Mouse (Mus musculus): ENCODE results near the gene Ctsk.

Gene Ctsk

DNA sequence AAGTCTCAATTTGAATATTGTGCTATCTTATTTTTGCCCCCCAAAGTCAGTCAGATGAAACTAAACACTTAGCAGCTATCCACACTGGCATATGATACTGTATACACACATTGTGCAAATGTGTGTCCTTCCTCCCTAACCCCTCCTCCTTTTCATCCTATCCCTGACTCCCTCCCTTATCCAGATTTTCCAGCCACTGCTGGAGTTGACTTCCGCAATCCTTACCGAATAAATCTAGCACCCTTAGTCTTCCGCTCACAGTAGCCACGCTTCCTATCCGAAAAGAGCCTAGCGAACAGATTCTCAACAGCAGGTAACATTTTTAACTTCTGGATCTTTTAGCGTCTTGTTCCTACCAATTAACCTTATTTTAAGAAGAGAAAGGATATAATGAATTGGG is at the start of gene Ctsk:
Gene Ctsk (plus strand): TSS at position 233 of the 400 bp plus-strand sequence.
- no peak for DNase-seq

DNA sequence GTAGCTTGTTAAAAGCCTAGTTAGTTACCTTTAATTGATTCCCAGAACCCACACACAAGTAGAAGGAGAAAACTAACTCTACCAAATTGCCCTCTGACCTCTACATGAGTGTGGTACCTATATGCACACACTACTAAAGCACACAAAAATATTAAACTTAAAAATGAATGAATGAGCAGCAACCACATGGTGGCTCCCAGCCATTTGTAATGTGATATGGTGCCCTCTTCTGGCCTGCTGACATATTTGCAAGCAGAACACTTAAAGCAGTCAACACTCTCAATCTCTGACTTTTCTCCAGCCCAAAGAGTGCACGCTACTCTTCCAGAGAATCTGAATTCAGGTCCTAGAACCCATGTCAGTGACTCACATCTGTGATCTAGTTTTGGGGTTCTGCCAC is 48.6 kb upstream of the Ctsk start:
- DNase-seq: peak; percentile 47

DNA sequence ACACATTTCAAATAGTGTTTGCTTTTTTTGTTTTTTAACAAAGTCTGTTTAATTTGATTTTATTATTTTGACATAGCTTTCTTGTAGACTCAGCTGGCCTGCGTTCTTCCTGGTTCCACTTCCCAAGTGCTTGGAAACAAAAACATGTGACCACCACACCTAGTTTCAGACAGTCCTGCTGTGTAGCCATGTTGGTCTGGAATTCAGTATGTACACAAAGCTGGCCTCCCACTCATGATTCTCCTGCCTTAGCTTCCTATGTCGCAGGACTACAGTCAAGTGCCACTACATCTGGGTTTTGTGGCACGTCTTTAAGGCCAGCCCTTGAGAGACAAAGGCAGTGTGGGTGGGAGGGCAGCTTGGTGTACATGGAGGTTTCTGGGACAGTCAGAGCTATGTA is 48.1 kb upstream of the Ctsk start:
- DNase-seq: no peak

DNA sequence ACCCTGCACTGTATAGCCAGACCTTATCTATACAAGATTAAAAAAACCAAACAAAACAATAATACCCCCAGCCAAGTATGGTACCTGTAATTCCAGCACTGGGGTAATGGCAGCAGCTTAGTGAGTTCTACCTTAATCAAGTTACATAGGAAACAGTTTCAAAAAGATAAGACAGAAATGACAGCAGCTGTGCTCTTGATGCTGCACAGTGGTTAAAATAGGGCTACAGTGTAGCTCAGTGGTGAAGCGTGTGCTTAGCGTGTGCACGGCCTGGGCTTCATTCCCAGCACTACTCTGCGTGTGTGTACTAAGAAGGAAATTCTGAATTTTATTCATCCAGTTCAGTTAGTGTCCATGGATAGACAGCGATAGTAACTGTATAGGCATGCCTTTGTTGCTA is 42.7 kb upstream of the Ctsk start:
- DNase-seq: no peak

DNA sequence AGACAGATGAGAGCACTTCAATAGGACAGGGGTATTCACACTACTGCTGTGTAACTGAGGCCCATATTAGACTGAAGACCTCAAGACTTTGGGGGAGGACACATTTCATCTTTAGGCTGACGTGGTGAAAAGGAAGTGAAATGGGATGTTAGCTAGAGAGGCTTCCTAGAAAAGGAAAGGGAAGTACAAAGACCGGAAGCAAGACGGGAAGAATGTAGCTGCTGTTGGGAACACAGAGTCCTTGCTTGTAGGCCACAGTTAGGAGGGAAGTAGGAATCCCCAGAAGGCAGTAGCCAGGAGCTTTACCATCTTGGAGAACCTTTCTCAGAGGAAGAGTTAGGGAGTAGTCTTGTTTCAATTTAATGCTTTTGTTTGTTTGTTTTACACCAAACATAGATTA is 41.3 kb upstream of the Ctsk start:
- no peak for DNase-seq

DNA sequence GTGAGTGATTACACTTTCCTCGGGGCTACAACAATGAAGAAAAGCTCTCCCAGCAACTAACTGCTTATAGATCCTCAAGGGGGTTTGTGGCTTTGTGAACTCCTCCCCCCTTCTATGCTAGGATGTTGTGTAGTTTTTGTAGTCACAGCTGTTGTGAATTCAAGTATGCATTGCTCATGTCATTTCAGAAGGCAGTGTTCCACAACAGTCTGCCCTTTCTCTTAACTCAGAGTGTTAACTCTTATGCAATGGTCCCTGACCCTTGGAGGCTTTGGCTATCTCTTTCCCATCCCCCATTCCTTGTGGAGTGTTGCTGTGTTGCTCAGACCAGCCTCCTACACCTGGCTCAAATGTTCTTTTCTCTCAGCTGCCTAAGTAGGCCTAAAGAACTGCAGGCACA is 39.7 kb upstream of the Ctsk start:
- no peak for DNase-seq

DNA sequence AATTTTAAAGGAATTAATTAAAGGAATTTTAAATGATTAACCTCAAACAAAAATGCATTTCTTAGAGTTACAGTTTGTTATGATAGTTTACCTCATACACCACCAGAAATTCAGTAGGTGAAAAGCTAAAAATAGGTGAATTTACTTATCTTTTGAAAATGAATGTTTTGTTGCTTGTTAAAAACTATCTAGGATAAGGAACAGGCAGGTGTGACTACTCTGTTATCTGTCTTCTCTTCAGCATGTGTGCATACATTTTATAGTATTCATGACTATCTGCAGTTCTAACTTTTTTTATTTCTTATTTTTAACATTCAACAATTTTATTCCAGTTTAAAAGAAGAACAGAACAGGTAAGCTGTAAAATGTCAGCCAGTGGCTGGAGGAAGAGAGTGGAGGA is 35.2 kb upstream of the Ctsk start:
- DNase-seq: no peak

DNA sequence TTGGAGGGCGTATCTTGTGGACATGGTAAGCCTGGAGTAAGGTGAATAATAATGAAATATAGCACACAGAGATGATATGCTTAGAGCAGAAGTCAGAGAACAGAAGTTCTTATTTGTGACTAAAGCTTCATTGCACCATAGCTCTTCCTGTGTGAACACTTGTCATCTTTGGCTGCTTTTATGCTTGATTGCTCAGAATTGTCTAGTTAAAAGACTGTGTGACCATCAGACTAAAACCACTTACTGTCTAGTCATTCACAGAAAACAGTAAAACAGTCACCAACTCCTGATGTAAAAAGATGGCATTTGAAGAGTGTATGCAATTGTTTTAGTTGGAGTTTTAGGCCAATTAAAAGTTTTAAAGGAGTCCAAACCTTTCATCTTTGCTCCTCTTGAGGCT is 20.1 kb upstream of the Ctsk start:
- no peak for DNase-seq

DNA sequence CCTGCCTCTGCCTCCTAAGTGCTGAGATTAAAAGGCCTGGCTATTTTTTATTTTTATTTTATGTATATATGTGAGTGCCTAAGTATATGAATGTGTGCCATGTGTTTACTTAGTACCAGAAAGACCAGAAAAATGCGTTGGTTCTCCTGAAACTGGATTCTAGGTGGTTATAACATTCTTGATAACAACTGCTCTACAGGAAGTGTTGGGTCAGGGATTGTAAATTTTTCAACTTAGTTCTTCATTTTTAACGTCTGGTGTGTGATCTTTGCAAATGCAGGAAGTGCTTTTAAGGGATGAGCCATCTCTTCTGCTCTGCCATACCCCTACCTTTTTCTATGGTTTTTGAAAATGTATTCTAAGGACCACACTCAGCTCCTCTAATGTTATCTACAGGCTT is 12.6 kb upstream of the Ctsk start:
- no peak for DNase-seq

DNA sequence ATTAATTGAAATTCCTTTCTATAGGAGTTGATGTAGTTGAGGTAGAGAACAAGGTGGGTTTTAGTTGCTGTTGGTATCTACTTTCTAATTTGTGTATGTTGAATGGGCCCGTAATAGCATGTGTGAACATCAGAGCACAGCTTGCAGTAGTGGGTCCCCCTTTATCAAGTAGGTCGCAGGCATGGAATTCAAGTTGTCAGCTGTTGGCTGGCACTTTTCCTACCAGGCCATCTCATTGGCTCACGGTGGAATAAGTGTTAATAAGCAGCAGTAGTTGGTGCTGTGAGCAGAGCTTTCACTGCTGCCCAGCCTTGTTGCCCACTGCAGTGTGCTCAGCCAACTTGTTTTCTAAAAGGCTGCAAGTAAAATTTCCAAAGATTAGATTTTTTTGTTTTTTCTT is 10.4 kb upstream of the Ctsk start:
- no peak for DNase-seq

DNA sequence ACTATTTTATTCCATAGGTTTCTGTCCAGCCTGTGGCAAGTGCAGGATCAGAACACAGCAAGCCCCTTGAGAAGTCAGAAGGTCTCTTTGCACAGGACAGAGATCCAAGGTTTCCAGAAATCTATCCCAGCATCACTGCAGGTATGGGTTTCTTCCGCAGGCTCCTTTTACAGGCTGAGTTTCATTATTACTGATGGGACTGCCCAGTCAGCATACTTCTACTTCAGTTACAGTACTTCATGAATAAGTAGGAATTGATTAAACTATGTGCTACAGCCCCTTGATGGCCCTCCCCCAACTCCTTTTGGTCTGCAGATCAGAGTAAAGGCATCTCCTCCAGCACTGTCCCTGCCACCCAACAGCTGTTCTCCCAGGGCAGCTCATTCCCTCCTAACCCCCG is 8.8 kb upstream of the Ctsk start:
- DNase-seq: no peak

DNA sequence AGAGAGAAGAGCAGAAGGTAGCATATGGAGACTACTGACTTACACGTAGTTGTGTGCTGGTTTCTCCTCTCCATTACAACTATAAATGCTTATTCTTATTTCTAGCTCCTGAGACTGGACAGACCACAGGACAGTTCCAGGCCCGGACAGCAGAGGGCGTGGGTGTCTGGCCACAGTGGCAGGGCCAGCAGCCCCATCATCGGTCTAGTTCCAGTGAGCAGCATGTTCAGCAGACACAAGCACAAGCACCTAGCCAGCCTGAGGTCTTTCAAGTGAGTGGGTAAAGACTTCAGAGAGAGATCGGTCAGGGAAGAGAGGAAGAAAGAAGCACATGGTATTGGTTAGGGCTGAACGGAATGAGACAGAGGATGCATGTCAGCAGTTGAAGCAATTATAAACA is 4.7 kb upstream of the Ctsk start:
- DNase-seq: peak; percentile 40

DNA sequence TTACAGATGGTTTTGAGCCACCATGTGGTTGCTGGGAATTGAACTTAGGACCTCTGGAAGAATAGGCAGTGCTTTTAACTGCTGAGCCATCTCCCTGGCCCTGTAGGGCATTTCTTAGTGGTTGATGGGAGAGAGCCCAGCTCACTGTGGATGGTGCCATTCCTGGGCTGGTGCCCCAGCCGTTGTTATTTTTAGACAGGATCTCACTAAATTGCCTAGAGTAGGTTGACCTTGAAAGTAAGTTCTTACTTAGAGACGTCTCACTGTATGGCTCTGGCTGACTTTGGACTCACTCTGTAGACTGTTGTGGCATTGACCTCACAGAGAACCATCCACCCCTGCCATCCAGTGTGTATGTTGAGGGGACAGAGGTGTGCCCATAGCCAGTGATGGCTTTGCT is 827 bp upstream of the Ctsk start:
- DNase-seq: no peak

DNA sequence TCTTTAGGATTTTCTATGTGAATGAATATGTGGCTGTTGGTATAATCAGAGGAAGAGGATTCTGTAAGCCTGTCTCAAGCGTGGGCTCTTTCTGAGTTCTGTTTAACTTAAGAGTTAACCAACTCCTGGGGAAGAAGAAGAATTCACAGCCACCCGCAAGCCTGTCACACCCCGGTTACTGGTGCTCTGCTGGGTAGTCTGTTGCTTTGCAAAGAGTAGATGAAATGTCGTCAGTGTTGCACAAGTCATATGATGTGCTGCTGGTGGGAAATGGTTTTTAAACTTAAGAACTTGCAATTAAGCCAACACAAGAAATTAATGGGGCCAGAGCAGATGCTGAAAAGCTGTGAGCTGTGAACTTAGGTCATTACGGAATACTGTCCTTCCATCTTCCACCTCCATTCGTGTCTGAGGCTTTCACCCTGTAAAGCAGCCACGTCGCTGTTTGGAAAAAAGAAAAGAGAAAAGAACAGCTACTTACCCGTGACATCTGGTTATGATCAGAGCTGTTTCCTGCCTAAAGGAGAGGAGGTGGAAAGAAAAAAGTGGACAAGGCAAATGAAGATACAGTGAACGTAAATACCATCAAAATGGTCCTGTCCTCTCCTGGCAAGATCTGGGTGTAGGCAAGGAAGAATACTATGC is 562 bp downstream of the Ctsk start:
- DNase-seq: no peak

DNA sequence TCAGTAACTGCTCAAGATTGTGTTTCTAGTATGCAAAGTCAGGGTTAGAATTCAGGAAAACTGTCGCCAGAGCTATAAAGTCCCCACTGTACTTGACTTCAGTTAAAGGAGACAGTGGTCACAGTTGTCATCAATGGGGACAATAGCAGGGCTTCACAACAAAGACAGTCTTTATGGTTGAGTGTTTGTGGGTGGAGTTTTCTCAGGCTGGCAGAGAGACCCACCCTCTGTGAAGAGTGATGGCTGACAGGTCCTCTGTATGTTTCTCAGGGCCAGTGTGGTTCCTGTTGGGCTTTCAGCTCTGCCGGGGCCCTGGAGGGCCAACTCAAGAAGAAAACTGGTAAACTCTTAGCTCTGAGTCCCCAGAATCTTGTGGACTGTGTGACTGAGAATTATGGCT is 3.3 kb downstream of the Ctsk start:
- no peak for DNase-seq

DNA sequence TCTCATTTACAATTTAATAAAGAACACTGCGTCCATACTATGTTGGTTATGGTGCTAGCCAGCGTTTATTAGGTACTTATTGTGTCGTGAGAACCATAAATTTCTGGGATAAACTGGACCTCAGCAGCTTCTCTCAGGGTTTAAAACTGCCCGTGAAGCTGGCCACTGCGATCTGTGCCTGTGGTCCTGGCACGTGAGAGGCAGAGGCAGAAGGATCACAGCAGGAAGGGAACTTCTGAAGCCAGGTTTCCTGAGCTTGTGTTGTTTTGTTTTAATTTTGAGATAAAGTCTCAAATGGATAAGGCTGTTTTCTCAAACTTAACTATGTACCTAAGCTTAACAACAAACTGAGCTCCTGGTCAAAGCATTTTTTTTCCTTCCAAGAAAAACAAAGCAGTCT is 10.3 kb downstream of the Ctsk start:
- no peak for DNase-seq

DNA sequence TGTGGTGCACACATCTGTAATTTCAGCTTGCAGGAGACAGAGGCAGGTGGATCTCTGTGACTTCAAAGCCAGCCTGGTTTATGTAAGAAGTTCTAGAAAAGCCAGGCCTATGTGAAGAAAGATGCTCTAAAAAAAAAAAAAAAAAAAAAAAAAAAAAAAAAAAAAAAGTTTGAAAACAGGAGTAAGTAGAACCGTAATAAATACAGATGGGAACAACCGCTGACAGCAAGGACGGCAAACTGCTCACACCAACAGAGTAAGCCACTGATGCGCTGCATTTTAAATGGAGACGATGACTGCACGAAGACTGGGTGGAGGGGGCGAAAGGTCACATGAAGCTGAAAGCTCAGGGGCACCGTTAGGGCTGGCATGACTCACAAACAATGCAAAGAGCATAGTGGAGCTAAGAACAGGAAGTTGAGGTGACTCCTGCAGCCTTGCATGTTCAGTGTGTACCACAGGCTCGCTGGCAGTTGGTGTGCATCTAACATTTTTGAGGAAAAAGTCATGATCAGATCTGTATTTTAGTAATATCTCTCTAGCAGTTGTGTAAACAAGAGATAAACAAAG is 12.6 kb downstream of the Ctsk start:
- no peak for DNase-seq

DNA sequence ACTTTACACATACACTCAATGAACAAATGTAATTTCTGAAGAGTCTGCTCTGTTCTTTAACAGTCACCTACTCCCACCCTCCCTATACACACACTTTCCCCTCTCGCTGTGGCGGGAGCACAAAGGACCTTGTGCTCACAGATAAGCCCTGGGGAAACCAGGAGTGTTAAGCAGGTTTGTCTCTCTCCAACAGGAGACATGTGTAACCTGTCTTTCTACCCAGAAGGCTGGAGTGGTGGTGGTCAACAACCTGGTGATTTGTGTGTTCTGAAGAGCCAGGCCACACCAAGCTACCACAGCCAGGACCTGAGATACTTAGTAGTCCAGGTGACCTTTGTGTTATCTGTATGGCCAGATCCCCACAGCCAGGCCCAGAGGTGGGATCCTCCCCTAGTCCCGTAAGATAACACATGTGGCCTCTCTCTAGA is 17.6 kb downstream of the Ctsk start:
- no peak for DNase-seq

DNA sequence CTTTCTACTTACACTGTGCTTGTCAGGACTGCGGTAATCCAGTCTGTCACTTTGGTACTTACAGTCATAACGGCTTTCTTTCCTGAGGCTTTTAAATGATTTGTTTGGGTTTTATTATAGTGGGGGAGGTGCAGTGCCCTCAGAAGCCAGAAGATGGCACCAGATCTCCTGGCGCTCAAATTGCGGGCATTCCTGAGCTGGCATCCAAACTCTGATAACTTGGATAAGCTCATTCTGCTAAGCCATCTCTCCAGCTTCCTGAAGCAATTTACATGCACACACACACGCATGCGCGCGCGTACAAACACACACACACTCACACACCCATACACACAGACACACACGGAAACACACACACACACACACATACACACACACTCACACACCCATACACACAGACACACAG is 18.4 kb downstream of the Ctsk start:
- DNase-seq: peak; percentile 68

DNA sequence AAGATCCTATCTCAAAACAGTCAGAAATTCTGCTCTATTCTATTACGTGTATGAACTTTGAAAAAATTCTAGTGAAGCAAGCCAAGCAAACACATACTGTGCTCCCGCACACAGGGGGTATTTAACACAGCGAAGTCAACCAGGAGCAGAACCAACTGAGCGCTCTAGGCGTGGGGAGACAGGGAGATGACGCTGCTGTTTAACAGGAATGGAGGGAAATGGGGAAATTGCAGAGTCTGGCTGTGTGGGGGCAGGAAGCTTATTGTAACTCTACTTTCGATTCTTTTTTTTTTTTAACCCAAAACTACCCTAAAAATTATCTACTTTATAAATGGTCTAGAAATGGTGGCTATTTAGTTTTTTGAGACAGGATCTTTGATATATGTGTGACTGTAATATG is 19.8 kb downstream of the Ctsk start:
- no peak for DNase-seq

DNA sequence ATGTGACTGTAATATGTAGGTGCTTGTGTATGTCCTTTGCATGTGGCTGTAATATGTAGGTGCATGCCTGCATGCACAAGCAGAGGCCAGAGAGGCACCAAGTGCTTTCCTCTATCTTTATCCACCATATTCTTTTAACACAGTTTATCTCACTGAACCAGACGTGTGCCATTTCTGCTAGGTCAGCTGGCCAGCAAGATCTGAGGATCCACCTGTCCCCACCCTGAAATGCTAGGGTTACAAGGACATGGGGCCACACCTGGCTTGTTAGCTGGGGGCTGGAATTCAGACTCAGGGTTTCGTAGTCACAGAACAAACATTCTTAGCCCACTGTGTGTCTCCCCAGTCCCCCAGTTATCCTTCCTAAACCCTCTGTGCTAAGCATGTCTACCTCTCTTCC is 20.3 kb downstream of the Ctsk start:
- DNase-seq: no peak

DNA sequence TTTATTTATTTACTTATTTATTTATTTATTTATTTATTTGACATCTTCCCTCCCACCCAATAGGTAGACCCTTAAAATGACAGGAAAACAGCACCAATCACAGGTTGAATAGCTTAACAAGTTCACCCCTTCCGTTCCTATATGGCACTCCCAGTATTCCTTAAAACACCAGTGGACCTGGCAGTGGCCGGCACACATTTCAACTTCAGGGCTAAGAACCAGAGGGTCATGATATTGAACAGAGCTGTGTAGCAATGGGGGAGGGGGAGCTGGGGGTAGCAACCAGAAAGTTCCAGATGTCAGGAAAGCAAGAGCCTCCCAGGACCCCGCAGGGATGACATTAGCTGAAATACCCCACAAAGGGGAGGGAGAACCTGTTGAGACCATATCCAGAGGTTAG is 21.0 kb downstream of the Ctsk start:
- no peak for DNase-seq

DNA sequence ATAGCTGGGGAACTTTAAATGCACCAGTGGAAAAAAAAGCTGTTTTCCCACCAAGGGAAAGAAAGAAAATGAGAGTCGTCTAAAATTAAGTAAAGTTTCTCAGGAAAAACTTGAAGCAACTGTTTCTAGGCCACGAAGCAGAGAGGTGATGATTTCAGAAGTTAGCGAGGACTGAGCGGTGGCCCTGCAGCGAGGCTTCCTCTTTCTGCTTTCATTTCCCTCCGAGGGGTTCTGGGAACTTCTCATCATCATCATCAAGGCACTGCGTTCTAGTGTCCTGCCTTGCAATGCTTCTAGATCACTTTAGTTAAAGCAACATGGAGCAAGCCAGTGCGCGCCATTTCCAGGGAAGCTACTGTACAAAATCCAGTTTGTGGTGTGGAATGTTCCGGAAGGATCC is 22.1 kb downstream of the Ctsk start:
- peak; percentile 20 for DNase-seq

DNA sequence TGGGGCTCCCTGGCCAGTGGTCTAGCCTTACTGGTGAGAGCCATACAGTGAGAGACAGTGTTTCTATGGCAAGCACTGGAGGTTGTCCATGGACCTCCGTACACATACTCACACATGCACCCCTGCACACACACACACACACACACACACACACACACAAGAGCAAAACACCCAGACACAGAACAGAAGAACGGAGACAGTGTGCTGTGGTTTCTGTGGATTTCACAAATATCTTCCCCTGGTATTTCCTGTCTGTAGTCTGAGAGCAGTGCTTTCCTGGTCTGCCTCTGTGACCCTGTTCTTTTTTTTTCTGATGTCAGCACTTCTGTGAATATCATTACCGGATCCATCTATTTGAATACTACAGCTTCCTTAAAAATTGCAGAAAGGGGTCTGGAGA is 24.6 kb downstream of the Ctsk start:
- DNase-seq: peak; percentile 31

DNA sequence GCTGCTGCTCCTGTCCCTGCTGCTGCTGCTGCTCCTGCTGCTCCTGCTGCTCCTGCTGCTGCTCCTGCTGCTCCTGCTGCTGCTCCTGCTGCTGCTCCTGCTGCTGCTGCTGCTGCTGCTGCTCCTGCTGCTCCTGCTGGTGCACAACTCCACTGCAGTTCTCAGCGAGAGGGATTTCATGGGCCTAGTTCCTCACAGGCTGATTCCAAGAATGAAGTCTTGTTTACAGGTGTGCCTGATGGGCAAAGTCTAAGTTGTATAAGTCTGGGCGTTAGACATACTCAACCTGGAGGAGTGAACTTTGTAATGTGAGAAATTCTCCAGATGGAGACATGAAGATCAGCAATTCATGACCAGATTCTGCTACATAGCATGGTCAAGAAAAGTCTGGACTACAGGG is 25.6 kb downstream of the Ctsk start:
- DNase-seq: peak; percentile 21

Data from kidney, adult 9 months (tissue).